In genomic region chr3:88214197-88214938, GRCm38 (mm10) we compare ENCODE assay signal across 8 mouse cellular contexts. TPM values are rescaled to one million over a fixed set of nuclear protein-coding genes. Genes with fewer than 3 reads are reported as not detected.
A peak's percentile ranks its signal among the peaks of the same experiment; 100 is the strongest.
DNase-seq lines count a peak whose midpoint lies in the region; ATAC-seq and TF ChIP-seq lines count a peak whose summit lies in the region.

No protein-coding gene starts in this region.

- ATAC-seq in frontal cortex, adult (ENCODE audit: low TSS enrichment) = peak; percentile 35; the same call in 1 of the 2 replicates
- no peak for ATAC-seq in embryonic facial prominence, embryonic 13.5 days (ENCODE audit: insufficient number of reproducible peaks, insufficient read depth, low FRiP score, low TSS enrichment, low read depth)

- no peaks in the 10 kb centered on the region for H3K36me3 ChIP-seq in embryonic facial prominence, embryonic 13.5 days

- H3K4me3 ChIP-seq in embryonic facial prominence, embryonic 13.5 days = peak overlapping the region; percentile 25
- H3K4me3 ChIP-seq in olfactory bulb, adult 2 months (ENCODE audit: insufficient read depth, low read depth, low read length) = peak overlapping the region; percentile 75

- H3K9me3 ChIP-seq in embryonic facial prominence, embryonic 13.5 days = no peaks in the 10 kb centered on the region

- no peak for DNase-seq in frontal cortex, postnatal 25 days (ENCODE audit: low spot score in 2 of 2)
- peak; percentile 80 for DNase-seq in ES-CJ7 (ENCODE audit: low read depth, low spot score)
- DNase-seq in layer of hippocampus, adult 9-11 months = peak; percentile 66
- no peak for DNase-seq in thymus, postnatal 36 days
- DNase-seq in B cell, adult 2 months = no peak

- no peak overlapping the region for H3K9ac ChIP-seq in embryonic facial prominence, embryonic 13.5 days

- 1% methylated on average over 42 of the region's 42 CpGs for WGBS in embryonic facial prominence, embryonic 13.5 days
- 4% methylated on average over 42 of the region's 42 CpGs for WGBS in olfactory bulb, adult 2 months

- peak; percentile 84 for TF ChIP-seq POLR2A in olfactory bulb, adult 2 months (IDR thresholded peaks at IDR 0.05; ENCODE audit: insufficient read depth, low read depth, low read length)

- no peak overlapping the region for H3K27ac ChIP-seq in embryonic facial prominence, embryonic 13.5 days
- peak overlapping the region; percentile 94 for H3K27ac ChIP-seq in olfactory bulb, adult 2 months (ENCODE audit: insufficient read depth, low read depth, low read length)

- TF ChIP-seq CTCF in olfactory bulb, adult 2 months (IDR thresholded peaks at IDR 0.05; ENCODE audit: insufficient read depth, low read depth, low read length) = no peak

- peaks cover 19% of the 10 kb centered on the region for H3K4me1 ChIP-seq in embryonic facial prominence, embryonic 13.5 days
- peaks cover 31% of the 10 kb centered on the region for H3K4me1 ChIP-seq in olfactory bulb, adult 2 months (ENCODE audit: control insufficient read depth, insufficient read depth, low read length)

- peak overlapping the region; percentile 41 for H3K4me2 ChIP-seq in embryonic facial prominence, embryonic 13.5 days

- peaks cover 100% of the 10 kb centered on the region for H3K27me3 ChIP-seq in embryonic facial prominence, embryonic 13.5 days

RNA-seq across cellular contexts. Expression of gene Rhbg, which starts 40.1 kb away (rescaled TPM):
- polyA plus RNA-seq in embryonic facial prominence, embryonic 13.5 days (2015; fragmentation: Nextera tagmentation; extraction: Ambion mirVana) = 3.3 and 6.7 TPM in 2 replicates
- not detected in 2 replicates for polyA plus RNA-seq in olfactory bulb, adult 2 months (2012; ENCODE audit: insufficient read depth, insufficient read length, low replicate concordance, missing spikeins)

Comparison
In these comparisons a context has a peak if more than half of its experiments do, and no peak if none do; other contexts are left out.
1. DNase-seq: peak in ES-CJ7 (single experiment) and layer of hippocampus, adult 9-11 months (single experiment); none in frontal cortex, postnatal 25 days (0 of 2), thymus, postnatal 36 days (0 of 2) and B cell, adult 2 months (0 of 2).